1 mouse cellular context compared by ENCODE assay signal in genomic region chr5:137000612-137001011, GRCm38 (mm10).
A peak's percentile ranks its signal among the peaks of the same experiment; 100 is the strongest.
TF ChIP-seq lines count a peak whose summit lies in the region.

No protein-coding gene starts in this region.

TF ChIP-seq in ES-E14, 5 proteins besides CTCF, POLR2A, EP300 and RAD21:
- peak; percentile 77 for TF ChIP-seq HCFC1 (IDR thresholded peaks at IDR 0.05; ENCODE audit: borderline replicate concordance, insufficient read depth, low read length)
- no peak for TF ChIP-seq ZNF384 (IDR thresholded peaks at IDR 0.05; ENCODE audit: low read depth, low read length)
- no peak for TF ChIP-seq CHD2 (IDR thresholded peaks at IDR 0.05; ENCODE audit: low read depth, low read length)
- 0 out of 2 replicates have a peak, but pooled peaks have one; percentile 7 for TF ChIP-seq ZC3H11A (IDR thresholded peaks at IDR 0.05; ENCODE audit: borderline replicate concordance, low read depth, low read length)
- TF ChIP-seq MAFK (IDR thresholded peaks at IDR 0.05; ENCODE audit: insufficient read depth, low read depth, low read length), result no peak
